Mouse (Mus musculus) thymus, postnatal 36 days (tissue): Measurements from ENCODE around the gene Cela3b.

ENCODE experiments used
- DNase-seq, 2 experiments: peaks; one replicate each; pipeline ENCODE4 v3.0.0; 2022; ENCODE audit warnings: mixed read lengths in 2 of 2

Gene Cela3b

GRCm38 (mm10) chr4:137371596-137372523, 58.5 kb downstream of the Cela3b start:
- no peak for DNase-seq
